Mouse (Mus musculus) CD4-positive helper T cell, adult 2 months (primary cell): ENCODE data around the gene Wfdc12.
A peak's percentile ranks its signal among the peaks of the same experiment; 100 is the strongest.

Source experiments
- DNase-seq: peaks from one replicate; pipeline ENCODE4 v3.0.0-alpha.2; 2012; ENCODE audit warnings: low read depth, missing footprints, low spot score

The Wfdc12 gene

DNA sequence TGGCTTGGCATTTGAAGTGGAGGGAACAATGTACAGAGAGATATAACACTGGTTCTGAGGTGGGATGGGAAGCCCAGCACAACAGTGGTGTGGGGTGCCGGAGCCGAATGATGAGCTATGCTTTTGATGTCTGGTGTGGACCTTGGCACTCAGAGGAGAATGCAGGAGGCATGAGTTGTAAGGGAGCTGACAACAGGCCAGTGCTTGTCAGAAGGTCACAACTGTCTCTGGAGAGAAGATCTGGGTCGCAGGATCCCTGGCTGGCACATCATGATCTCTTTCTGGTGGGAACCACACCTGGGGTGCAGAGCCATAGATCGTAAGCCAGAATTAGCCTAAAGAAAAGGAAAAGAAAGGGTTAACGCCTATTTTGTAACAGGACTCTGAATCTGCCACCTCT lies 12.6 kb downstream of the Wfdc12 start:
- no peak for DNase-seq

- no peak for DNase-seq
Observed at GRCm38 (mm10) chr2:164175850-164176249, 14.6 kb downstream of the Wfdc12 start.

DNA sequence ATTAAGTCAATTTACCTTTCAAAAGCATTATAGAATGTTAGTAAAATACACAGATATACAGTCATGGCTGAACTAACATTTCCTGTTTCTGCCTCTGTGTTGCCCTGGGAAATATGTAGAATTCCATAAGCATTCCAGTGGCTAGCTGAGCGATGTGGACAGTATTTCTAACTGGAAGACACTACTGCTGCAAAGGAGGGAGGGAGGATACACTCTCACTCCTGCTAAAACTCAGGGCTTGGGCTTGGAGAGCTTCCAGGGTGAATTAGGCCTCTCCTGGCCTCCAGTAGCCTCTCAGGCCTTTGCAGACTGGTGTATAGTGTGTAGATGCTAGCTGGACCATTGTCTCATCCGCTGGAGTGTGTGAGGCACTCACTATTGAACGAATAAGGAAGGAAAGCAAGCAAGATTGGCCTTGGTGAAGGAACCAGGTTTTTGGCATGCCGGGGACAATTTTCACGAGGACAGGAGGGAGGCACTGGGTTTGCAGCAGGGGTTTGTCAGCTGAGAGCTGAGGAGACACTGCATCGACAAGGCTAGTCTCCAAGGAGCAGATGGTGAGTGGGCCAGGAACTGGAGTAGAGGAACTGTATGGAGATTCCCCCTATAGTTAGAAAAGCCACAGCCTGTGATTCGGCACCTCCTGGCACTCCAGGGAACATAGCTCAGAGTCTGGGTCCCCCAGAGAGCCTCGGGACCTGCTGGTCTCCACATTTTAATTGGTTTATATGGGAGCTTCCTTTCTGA lies 15.6 kb downstream of the Wfdc12 start:
- DNase-seq: no peak

DNA sequence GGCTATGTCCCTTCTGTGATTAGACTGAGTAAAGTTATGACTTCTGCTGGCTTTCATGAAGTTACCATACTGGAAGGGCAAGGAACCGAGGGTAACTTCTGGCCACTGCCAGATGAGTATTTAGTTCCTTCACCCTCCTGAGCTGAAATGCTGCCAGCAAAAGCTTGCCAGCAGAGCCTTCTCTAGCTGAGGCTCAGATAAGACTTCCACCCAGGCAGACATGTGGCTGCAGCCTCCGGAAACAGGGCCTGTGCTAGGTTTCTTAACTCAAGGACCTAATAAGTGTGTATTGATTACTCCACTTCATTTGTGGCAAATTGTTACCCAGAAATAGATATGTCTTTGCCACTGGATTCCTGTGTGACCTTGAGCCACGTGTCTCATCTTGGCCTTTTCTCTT lies 17.0 kb downstream of the Wfdc12 start:
- DNase-seq: no peak

DNA sequence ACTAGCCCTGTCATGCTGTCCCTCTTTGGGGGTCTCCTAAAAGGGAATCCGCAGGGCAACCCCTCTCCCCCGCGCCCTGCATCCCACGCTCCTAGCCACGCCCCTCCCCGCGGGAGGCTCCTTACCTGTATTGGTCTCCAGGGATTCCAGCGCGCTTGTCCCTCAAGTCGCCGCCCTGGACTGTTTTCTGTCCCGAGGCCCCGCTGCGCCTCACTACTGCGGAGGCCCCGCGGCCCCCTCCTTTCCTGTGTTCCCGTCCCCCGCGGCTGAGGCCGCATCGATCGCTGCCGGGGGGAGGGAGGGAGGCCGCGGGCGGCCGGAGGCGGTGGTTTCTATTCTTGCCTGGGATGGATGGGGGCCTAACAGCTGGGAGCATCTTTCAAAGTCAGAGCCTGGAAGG lies 19.5 kb downstream of the Wfdc12 start, which contains the start of gene Kcns1:
TSS of gene Kcns1 (minus strand) at position 212 of the 400 bp plus-strand sequence.
- DNase-seq: no peak

DNA sequence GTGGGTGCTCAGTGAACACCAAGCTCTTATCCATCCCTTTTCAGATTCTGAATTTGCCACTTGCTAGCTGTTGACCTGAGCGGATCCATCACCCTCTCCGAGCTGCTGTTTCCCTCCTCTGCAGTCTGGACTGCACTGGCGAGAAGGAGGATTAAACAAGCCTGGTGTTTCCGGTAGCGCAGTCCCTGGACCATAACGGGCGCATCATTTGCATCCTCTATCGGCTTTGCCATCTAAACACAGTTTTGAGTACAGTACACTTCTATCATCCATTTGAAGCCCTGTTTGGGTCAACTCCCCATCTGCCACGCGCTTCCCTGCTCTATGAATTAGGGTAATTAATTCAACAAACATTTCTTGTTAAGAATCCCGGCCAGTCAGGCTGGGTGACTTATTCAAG lies 20.1 kb downstream of the Wfdc12 start:
- DNase-seq: no peak

DNA sequence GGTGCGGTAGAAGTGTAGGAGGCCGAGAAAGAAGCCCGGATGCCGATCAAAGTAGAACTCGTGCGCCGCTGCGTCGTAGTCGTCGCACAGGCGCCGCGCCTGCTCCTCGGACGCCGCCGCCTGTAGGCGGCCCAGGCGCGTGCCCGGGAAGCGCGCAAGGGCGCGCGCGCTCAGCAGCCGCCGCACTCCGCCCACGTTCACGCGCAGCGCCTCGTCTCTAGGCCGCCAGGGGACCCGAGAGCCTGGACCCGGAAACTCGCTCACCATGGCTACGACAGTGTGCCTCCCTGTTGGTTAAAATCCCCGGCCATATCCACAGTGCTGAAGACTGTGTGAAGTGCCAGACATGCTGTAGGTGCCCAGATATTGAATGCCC lies 21.8 kb downstream of the Wfdc12 start:
- DNase-seq: peak; percentile 70

- DNase-seq: no peak
Observed at GRCm38 (mm10) chr2:164167752-164168570, 22.4 kb downstream of the Wfdc12 start.

DNA sequence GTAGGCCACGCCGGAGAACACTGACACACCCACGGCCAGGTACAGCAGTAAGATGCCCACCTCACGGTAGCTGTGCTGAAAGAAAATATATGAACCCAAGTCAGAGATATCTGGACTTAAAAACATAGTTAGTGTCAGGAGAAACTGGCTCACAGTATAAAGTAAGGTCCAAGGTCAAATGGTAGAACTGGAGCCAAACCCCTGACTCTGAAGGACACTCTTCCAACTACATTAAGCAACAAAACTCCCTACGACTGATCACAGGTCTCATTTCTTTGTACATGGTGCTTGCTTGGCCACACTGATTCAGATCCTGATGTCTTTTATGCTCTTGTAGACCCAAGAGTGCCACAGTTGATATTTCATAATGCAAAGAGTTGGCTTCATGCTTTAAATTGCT lies 25.5 kb downstream of the Wfdc12 start:
- no peak for DNase-seq

DNA sequence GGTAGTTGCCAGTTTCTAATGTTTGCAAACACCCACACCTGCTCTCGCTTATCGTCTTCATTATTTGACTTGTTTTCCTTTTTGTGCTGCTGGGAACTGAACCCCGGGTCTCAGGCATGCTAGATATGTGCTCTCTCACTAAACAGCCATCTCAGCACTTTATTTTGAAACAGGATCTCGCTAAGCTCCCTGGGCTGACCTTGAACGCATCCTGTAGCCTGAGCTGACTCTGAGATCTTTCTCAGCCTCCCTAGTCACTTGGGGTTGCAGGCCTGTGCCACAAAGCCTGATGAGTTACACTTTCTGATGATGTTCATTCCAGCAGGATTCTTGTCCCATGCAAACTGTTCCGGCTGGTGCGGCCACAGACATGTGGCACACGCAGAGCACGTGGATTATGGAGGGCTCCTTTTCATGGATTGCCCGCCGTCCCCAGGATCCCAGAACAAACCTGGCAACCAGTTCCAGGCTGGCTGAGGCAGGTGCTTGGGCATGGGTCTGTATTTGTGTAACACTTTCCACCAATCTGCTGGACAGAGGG lies 28.8 kb downstream of the Wfdc12 start:
- no peak for DNase-seq

DNA sequence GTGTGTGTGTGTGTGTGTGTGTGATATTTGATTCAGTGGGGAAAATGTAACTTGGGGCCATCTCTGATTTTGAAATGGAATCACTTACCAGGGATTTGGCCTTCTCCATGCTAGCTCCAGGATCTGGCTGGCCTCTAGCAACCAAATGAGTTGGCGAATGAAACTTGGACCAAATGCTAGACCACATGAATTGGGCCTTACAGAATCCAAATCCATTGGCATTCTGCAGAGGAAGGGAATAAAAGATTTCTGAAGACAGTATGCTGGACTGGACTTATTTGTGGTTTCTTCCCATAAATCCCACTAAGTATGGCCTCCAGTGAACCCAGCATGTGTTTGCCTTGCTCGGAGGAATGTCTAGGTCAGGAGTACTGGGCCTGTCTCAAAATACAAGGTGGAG lies 31.6 kb downstream of the Wfdc12 start:
- no peak for DNase-seq

- no peak for DNase-seq
Observed at GRCm38 (mm10) chr2:164156158-164156557, 34.2 kb downstream of the Wfdc12 start.

DNA sequence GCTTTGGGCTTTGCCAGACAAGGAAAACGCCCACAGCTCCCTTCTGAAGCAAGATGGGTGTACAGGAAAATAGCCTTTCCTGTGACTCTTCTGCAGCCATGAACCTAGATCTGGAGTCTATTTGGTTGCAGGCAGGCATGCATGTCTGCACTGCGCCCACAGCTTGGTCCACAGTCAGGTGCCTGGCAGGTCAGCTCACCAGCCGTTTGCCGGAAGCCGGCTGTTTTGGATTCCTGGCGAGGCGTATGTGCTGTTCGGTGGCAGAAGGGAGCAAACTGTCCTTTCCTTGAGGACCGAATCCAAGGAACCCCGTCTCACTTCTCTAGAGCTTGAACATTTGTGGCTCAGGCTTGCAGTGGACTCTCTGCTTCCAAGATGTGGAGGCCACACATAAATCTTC lies 36.4 kb downstream of the Wfdc12 start:
- no peak for DNase-seq

- no peak for DNase-seq
Observed at GRCm38 (mm10) chr2:164152341-164152740, 38.1 kb downstream of the Wfdc12 start.

DNA sequence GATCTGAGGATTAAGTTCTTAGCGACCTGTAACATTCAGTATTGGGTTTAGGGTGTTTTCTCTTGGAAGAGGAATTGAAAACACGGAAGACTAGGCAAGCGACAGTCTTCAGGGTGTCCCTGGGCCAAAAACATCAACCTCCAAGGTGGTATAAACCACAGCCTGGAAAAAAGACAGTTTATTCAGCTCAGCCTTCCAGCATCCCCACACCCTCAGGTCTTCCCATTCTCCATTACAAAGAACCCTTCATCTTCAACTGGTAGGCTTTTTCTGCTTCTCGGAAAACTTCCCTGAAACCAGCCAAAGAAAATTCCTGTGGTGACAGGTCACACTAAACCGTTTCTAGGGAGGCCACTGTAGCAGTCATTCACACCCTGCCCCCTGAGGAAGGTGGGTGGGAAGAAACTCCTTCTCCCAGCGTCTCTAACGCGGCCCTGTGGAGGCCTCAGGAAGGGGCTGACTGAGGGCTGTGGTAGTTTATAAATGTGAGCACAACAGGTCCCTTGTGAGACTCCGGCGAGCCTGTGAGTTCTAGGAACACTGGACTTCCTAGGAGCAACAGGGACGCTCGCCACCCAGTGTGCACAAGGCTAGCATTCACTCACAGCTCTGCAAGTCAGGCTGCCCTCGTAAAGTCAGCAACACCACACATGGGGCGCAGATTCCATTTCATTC lies 40.2 kb downstream of the Wfdc12 start:
- no peak for DNase-seq

DNA sequence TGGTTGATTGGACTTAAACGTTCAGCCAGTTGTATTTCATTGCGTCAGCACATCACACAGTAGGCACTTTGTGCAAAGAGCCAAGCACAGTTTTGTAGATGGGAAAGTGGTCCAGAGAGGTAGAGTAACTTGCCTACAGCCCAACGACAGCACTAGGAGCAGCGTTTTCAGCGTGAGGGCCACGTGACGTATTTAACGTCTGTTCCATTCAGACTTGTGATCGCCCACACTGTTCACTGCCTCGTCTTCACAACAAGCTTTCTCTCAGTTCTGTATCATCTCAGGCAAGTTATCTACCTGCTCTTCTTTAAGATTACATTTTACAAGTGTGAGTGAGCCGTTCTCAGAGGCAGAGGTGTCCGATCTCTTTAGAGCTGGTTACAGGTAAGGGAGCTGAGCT lies 43.9 kb downstream of the Wfdc12 start:
- DNase-seq: no peak

- no peak for DNase-seq
Observed at GRCm38 (mm10) chr2:164144541-164144940, 45.9 kb downstream of the Wfdc12 start.

GRCm38 (mm10) chr2:164144025-164144424 lies 46.4 kb downstream of the Wfdc12 start:
- DNase-seq: no peak

DNA sequence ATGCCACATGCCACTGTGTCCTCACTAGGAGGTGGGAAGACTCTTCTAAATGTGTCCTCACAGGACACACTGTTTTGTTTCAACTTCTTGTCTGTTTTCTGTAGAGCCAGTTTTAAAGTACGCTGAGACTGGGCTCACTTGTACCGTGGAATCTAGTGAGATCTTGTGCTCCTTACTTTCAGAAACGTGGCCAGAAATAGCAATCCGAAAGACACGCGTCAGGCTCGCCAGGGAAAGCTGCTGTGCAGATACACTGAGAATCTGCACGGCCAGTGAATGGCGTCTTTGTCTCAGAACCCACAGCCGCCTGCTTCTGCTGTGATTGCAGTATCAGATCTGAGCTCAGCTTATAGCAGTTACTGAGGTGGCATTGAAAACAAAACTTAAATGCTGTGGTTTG lies 48.4 kb downstream of the Wfdc12 start:
- no peak for DNase-seq
